Mouse (Mus musculus): ENCODE results near the gene Tnp1.

The Tnp1 gene

GRCm38 (mm10) chr1:73015731-73016130 lies at the start of gene Tnp1:
Gene Tnp1, minus strand, starts transcription at chr1:73015909.
- in situ Hi-C loops (cut with MboI, MseI): no loop called here

- in situ Hi-C loops (cut with MboI, MseI): loop anchor here (10.0 kb wide), 1 partner anchor 1000 kb away; no protein-coding TSS in a partner anchor
These were observed 48.6 kb upstream of the Tnp1 start for GRCm38 (mm10) chr1:73064336-73064735.

GRCm38 (mm10) chr1:73061491-73062233 lies 46.0 kb upstream of the Tnp1 start:
- in situ Hi-C loops (cut with MboI, MseI): loop anchor here (10.0 kb wide), 1 partner anchor 1003 kb away; no protein-coding TSS in a partner anchor

GRCm38 (mm10) chr1:73060271-73060670 lies 44.6 kb upstream of the Tnp1 start:
- in situ Hi-C loops (cut with MboI, MseI): loop anchor here (10.0 kb wide), 1 partner anchor 1005 kb away; no protein-coding TSS in a partner anchor

- in situ Hi-C loops (cut with MboI, MseI): no loop called here
These were observed 40.7 kb upstream of the Tnp1 start for GRCm38 (mm10) chr1:73056266-73057001.

- in situ Hi-C loops (cut with MboI, MseI): no loop called here
These were observed 40.1 kb upstream of the Tnp1 start for GRCm38 (mm10) chr1:73055820-73056219.

GRCm38 (mm10) chr1:73055206-73055605 lies 39.5 kb upstream of the Tnp1 start:
- in situ Hi-C loops (cut with MboI, MseI): no loop called here

GRCm38 (mm10) chr1:73053545-73054326 lies 38.0 kb upstream of the Tnp1 start:
- in situ Hi-C loops (cut with MboI, MseI): no loop called here

GRCm38 (mm10) chr1:73046896-73047672 lies 31.4 kb upstream of the Tnp1 start:
- in situ Hi-C loops (cut with MboI, MseI): no loop called here

- in situ Hi-C loops (cut with MboI, MseI): no loop called here
These were observed 30.4 kb upstream of the Tnp1 start for GRCm38 (mm10) chr1:73045948-73046685.

GRCm38 (mm10) chr1:73043671-73044070 lies 28.0 kb upstream of the Tnp1 start:
- in situ Hi-C loops (cut with MboI, MseI): no loop called here

- in situ Hi-C loops (cut with MboI, MseI): no loop called here
These were observed 25.1 kb upstream of the Tnp1 start for GRCm38 (mm10) chr1:73040691-73041425.

- in situ Hi-C loops (cut with MboI, MseI): no loop called here
These were observed 22.8 kb upstream of the Tnp1 start for GRCm38 (mm10) chr1:73038532-73038931.

GRCm38 (mm10) chr1:73036536-73036935 lies 20.8 kb upstream of the Tnp1 start:
- in situ Hi-C loops (cut with MboI, MseI): no loop called here

GRCm38 (mm10) chr1:73035726-73036125 lies 20.0 kb upstream of the Tnp1 start:
- in situ Hi-C loops (cut with MboI, MseI): no loop called here

GRCm38 (mm10) chr1:73032491-73032890 lies 16.8 kb upstream of the Tnp1 start:
- in situ Hi-C loops (cut with MboI, MseI): no loop called here

GRCm38 (mm10) chr1:73028741-73029140 lies 13.0 kb upstream of the Tnp1 start:
- in situ Hi-C loops (cut with MboI, MseI): no loop called here

GRCm38 (mm10) chr1:73027381-73027780 lies 11.7 kb upstream of the Tnp1 start:
- in situ Hi-C loops (cut with MboI, MseI): no loop called here

- in situ Hi-C loops (cut with MboI, MseI): no loop called here
These were observed 11.1 kb upstream of the Tnp1 start for GRCm38 (mm10) chr1:73026786-73027299.

- in situ Hi-C loops (cut with MboI, MseI): no loop called here
These were observed 10.4 kb upstream of the Tnp1 start for GRCm38 (mm10) chr1:73026157-73026556.
